Mouse (Mus musculus) limb, embryonic 10.5 days (tissue): ENCODE data around the gene Cux2. TPM values are rescaled to one million over a fixed set of nuclear protein-coding genes. Genes with fewer than 3 reads are reported as not detected.
A peak's percentile ranks its signal among the peaks of the same experiment; 100 is the strongest.

Source experiments
- DNase-seq: peaks from one replicate; pipeline ENCODE4 v3.0.0-alpha.2; 2017; ENCODE audit warnings: low spot score
- H3K27ac ChIP-seq: fragments of 300-500 bp; sonication (generic); 2 replicates; pipeline ENCODE4 v1.5.1; 2016; ENCODE audit warnings: mild to moderate bottlenecking
- H3K27me3 ChIP-seq: fragments of 300-500 bp; sonication (generic); 2 replicates; pipeline ENCODE4 v1.6.1; 2016; ENCODE audit warnings: low read depth, mild to moderate bottlenecking; ENCODE audit not compliant: poor library complexity, severe bottlenecking
- H3K36me3 ChIP-seq: fragments of 300-500 bp; sonication (generic); 2 replicates; pipeline ENCODE4 v1.6.1; 2016; ENCODE audit warnings: mild to moderate bottlenecking, moderate library complexity
- H3K4me1 ChIP-seq: fragments of 300-500 bp; sonication (generic); 2 replicates; pipeline ENCODE4 v1.6.1; 2016
- H3K4me3 ChIP-seq: fragments of 300-500 bp; sonication (generic); 2 replicates; pipeline ENCODE4 v1.5.1; 2016; ENCODE audit warnings: mild to moderate bottlenecking, moderate library complexity
- H3K9me3 ChIP-seq: fragments of 300-500 bp; sonication (generic); replicated peaks from 2 replicates; pipeline ENCODE4 v1.6.1; 2016; ENCODE audit warnings: mild to moderate bottlenecking
- WGBS: fragments of 180-500 bp; shearing (Covaris S2); methylation state at CpG from one replicate; pipeline ENCODE4 v1.1.7; 2016; 5-methylcytosine and 5-hydroxymethylcytosine counted together
- polyA plus RNA-seq: library from polyadenylated mRNA; unstranded; fragments of >200 nt; fragmentation: Nextera tagmentation; extraction: Ambion mirVana; gene quantifications from 2 replicates; pipeline ENCODE4 v1.2.1, GENCODE M21; 2016

Cux2 gene
- polyA plus RNA-seq, 1 experiment from 2014 or later, result 4.4 TPM

DNA sequence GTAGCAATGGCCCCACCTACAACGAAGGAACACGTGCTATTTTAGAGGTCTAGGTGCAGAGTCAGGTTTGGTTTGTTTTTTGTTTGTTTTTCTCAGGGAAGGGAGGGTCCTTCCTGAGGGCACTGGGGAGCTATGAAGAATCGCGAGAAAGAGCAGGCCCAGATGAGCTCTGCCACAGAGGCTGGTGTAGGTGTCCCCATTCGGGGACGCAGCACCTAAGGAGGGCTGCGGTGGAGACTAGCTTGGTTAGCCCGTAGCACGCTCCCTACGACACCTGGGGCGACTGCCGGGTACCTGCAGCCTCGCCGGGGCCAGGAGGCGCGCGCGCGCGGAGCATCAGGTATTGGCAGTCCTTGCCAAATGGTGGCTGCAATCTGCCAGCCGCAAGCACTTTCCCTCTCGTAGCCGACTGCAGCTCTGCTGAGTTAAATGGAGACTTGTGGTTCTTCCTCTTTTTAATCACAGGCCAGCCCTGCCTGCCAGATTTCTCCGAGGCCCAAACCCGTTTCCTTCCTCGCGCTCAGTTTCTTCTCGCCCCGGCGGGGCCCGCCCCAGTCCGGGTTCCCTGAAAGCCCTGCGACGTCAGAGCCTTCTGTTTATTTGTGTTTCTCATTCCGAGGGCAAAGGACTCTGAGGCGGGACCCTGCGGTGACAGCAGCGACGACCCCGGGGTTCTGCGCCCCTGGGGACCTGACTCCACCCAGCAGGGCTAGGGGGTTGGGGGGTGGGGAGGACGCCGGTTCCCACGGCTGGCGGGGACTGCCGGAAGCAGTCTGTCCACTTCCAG, 211.4 kb downstream of the Cux2 start:
- Histone ChIP-seq H3K9me3 (no peaks in the 10 kb centered on the region), H3K27ac (peak overlapping the region; percentile 30), H3K4me1 (peaks cover 68% of the 10 kb centered on the region), H3K4me3 (peak overlapping the region; percentile 78), H3K36me3 (no peaks in the 10 kb centered on the region), H3K27me3 (peaks cover 66% of the 10 kb centered on the region)
- peak; percentile 62 for DNase-seq
- under 1% methylated on average over 46 of the region's 46 CpGs for WGBS

DNA sequence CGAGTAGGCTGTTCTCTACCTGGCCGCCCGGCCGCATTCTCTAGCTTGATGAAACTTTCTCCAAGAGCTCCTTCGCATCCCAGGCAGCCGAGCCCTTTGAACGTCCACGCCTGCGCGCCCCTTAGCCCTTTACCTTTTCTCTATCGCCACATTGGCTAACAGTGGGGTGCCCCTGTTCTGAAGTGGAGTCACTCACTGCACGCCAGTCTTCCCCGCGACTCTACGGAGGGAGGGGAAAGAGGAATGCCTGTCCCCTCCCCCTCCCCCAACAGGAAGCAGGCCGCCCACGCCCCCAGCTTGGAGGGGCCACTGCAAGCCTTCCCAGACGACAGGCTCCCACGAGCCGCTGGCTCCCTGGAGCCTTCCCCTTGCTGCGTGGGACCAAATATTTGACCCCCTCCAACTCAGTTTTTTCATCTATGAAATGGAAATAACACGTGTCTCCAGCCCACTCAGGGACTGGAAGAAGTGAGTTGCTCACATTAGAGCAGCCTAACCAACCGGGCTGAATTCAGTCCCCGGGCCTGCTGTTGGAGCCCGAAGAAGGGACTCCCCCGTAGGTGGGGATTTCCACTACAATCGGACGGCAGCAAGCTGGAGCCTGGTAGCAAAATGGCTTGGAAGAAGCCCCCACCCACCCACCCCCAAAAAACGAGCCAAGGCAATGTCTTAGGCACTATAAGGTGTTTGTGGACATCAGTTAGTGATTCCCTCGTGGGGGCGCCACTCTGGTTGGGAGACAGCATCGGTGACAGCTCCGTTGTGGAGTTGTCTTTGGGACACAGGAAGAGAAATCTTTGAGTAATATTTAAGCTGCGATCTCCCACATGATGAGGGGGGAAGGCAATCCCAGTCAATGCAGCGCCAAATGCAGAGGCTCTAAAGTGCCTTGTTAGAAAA, 212.2 kb downstream of the Cux2 start, which contains the start of gene Sh2b3:
Gene Sh2b3, minus strand, starts transcription at position 206 of the 900 bp plus-strand sequence.
- Histone ChIP-seq H3K4me1 (peaks cover 68% of the 10 kb centered on the region), H3K27me3 (peaks cover 59% of the 10 kb centered on the region)
- WGBS, result under 1% methylated on average over 35 of the region's 35 CpGs

DNA sequence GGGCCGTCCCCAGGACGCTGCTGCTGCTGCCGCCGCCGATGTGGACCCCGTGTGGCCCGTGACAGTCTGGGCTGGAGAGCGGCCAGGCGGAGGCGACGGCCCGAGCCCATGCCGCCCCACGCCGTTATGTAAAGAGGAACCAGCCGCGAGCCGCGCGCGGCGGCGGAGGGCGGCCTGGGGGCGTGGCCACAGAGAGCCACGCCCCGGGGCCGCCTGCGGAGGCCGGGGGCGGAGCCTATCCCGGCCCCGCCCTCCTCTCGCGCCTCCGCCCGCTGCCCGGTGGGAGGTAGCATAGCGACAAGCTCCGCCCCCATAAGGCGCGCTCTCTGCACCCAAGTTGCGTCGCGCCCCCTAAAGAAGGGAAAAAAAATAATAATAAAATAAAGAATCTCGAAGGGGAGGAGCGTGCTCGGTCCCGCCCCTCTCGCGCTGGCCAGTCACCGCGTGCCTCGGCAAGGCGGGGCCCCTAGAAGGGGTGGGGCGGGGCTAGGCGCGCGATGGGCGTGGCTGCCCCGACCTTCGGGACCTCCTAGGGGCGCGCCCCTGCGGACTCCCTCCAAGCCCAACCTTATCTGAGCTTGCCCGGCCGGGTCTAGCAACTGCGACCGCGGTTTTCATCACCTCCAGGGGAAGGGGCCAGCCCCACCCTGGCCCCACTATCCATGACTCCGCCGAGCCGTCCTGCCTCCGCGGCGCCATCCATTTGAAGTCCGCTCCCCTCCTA, 213.0 kb downstream of the Cux2 start:
- H3K9me3 ChIP-seq, result no peaks in the 10 kb centered on the region
- H3K4me3 ChIP-seq, result peak overlapping the region; percentile 78
- peak; percentile 91 for DNase-seq
- H3K27ac ChIP-seq, result peak overlapping the region; percentile 87
- WGBS, result under 1% methylated on average over 75 of the region's 77 CpGs
- H3K36me3 ChIP-seq, result no peaks in the 10 kb centered on the region
- peaks cover 50% of the 10 kb centered on the region for H3K27me3 ChIP-seq
- peaks cover 66% of the 10 kb centered on the region for H3K4me1 ChIP-seq

More for the DNA sequence above, 212.2 kb downstream of the Cux2 start, which contains the start of gene Sh2b3:
- DNase-seq, result no peak
- H3K36me3 ChIP-seq, result no peaks in the 10 kb centered on the region
- H3K4me3 ChIP-seq, result peak within 1 kb of the TSS; percentile 78
- no peaks in the 10 kb centered on the region for H3K9me3 ChIP-seq
- peak within 1 kb of the TSS; percentile 87 for H3K27ac ChIP-seq

DNA sequence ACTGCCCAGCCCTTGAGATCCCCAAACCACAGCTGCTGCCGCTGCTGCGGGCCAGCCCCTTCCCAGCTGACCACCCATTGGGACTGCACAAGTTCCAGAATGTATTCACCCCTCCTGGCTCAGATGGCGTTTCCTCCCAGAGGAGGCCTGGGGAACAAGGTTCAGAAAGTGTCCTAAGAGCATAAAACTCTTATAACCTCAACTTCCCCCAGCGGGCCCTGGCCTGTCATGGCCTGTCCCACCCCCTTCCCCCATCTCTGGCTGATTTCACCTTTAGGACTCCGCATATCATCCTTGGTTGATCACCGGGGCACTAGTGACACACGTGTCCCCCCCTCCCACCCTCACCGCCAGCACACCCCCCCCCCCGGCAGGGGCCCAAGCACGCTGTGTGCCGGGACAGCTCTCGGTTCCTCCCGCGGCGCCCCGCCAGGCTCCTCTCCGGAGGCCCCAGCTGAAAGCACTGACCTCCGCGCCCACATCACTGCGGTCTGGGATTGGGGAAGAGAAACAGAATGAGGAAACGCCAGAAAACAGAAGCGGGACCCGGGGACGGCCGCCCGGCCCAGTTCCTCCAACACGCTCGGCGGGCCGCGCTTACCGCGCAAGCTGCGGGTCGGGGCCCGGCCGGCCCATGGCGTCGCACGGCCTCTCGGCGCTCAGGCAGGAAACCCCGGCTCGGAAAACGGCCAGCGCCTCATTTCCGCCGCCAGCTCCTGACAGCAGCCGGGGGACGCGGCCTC, 213.8 kb downstream of the Cux2 start:
- under 1% methylated on average over 50 of the region's 51 CpGs for WGBS
- Histone ChIP-seq H3K9me3 (no peaks in the 10 kb centered on the region), H3K27me3 (peaks cover 45% of the 10 kb centered on the region), H3K4me3 (peak overlapping the region; percentile 78), H3K4me1 (peaks cover 66% of the 10 kb centered on the region), H3K36me3 (no peaks in the 10 kb centered on the region), H3K27ac (peak overlapping the region; percentile 87)
- DNase-seq, result no peak

DNA sequence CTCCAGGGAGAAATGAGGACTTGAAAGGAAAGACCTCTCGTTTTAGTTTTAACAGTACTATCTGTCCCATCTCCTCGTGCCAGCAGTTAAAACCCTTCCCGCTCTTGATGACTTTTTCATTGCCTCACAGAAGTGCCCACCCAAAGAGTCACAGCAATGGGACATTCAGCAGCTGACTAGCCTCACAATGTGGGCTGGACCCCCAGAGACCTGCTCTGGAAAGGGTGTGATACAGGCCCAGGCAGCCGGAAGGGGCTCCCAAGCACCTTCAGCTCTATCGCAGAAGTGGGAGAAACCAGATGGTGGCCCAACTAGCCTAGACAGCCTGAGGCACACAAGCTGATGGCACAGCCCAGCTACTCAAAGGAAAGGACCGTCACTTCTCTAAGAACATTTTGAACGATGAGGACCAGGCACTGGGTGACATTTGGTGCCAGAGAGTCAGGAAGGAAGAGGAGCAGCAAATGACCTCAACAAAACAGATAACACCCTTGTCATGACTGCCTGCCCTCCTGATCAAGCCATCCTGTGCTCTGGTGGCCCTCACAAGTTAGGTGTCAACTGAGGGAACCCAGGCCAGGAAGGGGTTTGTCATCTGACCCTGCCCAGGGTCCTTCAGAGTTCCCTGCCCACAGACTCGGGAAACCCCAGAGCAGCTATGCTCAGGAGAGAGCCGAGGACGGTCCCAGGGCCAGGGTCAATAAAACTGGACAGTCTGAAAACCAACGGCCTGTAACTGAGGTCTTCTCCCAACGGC, 214.7 kb downstream of the Cux2 start:
- 23% methylated on average over 12 of the region's 12 CpGs for WGBS
- peak; percentile 43 for DNase-seq
- peaks cover 66% of the 10 kb centered on the region for H3K4me1 ChIP-seq
- H3K27ac ChIP-seq, result no peak overlapping the region
- H3K9me3 ChIP-seq, result no peaks in the 10 kb centered on the region
- no peaks in the 10 kb centered on the region for H3K36me3 ChIP-seq
- peak overlapping the region; percentile 78 for H3K4me3 ChIP-seq
- H3K27me3 ChIP-seq, result peaks cover 47% of the 10 kb centered on the region

DNA sequence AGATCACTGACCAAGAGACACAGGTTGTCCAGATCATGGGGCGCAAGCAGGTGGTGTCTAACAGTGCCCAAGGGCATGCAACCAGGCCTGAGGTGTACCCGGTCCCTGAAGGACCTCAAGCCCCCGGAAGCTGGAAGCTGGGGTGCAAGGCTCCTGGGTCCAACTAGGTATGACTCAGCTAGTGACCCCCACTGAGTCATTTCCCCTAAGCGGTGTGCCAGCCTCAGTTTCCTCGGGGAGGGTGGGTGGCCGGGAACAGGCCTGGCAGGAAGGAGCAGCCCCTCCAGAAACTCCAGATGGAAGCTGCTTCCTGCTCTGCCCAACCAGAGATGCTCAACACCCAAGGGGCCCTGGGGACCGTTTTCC, 215.7 kb downstream of the Cux2 start:
- Histone ChIP-seq H3K27ac (0 out of 2 replicates have a peak overlapping the region, but pooled peaks have one; percentile 15), H3K4me3 (peak overlapping the region; percentile 78), H3K36me3 (no peaks in the 10 kb centered on the region), H3K9me3 (no peaks in the 10 kb centered on the region), H3K4me1 (peaks cover 68% of the 10 kb centered on the region), H3K27me3 (peaks cover 51% of the 10 kb centered on the region)
- no peak for DNase-seq
- WGBS, result 72% methylated on average over 7 of the region's 7 CpGs

DNA sequence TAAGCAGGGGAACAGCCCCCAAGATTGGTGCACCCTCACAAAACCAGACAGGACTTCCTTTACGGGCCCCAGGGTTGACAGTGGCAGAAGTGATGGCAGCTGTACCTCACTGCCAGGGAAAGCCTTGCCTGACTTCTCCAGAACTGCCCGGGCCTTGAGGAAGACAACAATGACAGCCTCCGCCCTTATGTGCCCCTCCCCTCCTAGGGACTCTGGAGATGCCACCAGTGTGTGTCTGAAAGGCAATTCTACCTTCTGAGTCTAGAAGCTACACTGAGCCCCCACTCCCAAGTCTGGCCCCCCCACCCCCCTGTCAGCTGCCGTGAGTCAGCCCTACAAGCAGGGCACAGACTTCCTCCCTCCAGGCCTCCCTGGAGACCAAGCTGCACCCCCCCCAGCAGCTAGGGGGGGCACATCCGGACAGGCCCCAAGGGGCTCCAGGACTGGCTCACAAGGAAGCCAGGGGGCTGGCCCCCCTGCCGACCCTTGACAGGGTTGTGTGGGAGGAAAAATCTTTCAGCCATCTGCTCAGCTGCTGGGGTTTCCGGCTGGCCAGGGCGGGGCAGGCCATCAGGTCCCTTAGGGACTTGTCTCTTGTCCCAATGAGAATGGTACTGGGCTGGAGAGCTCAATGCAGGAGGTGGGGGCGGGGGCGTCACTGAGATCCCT, 216.2 kb downstream of the Cux2 start:
- Histone ChIP-seq H3K9me3 (no peaks in the 10 kb centered on the region), H3K27me3 (peaks cover 51% of the 10 kb centered on the region), H3K27ac (peak overlapping the region; percentile 15; the same call in 1 of the 2 replicates), H3K4me3 (peak overlapping the region; percentile 78), H3K4me1 (peaks cover 68% of the 10 kb centered on the region), H3K36me3 (no peaks in the 10 kb centered on the region; the same call in 1 of the 2 replicates)
- WGBS, result 46% methylated on average over 10 of the region's 10 CpGs
- no peak for DNase-seq

DNA sequence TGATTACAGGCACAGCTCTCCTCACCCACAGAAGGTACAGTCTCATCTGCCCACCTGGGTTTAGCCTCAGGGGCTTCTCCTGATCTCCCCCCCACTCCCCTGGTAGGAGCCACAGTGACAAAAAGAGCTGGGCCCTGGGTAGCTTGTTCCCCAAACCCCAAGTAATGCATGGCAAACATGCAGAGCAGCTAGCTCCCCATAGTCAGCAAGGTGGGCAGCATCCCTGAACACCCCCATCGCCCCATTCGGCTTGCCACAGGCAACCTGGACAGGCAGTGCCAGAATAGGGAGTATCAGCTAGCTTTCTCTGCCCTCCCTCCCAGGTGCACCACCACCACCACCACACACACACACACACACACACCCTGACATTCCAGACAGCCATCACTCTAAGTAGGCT, 216.7 kb downstream of the Cux2 start:
- DNase-seq, result no peak
- Histone ChIP-seq H3K9me3 (no peaks in the 10 kb centered on the region), H3K36me3 (peaks cover 5% of the 10 kb centered on the region), H3K4me3 (no peak overlapping the region), H3K4me1 (peaks cover 68% of the 10 kb centered on the region), H3K27ac (no peak overlapping the region), H3K27me3 (peaks cover 51% of the 10 kb centered on the region)
- 80% methylated on average over 2 of the region's 2 CpGs for WGBS

DNA sequence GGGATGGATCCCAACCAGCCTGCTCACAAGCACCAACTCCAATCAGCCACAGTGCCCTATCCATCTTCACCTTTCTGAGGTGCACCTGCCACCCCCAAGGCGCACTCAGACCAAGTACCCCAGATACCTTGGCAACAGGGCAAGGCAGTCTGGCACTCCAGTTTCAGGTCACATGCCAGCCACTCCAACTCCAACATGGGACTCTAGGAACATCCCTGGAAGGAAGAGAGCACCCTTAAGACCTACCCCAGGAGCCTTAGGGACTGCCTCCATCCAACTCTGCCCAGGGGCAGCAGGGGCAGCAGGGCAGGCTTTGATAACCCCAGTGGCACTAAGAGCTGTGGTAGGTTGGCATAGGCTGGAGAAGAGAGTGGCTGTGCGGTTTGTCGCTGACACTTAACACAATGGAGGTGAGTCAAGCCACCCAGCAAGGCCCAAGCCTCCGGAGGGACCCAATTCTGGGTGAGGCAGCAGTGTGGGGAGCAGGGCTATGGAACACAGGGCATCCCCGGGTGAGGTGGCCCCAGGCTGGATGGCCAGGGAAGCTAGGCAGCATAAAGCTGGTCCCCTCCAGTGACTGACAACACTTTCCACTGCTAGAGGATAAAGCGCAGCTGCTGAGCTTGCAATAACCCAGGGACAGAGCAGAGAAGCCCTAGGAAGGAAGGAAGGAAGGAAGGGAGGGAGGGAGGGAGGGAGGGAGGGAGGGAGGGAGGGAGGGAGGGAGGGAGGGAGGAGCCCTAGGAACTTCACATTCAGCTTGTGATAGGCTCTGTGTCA, 217.3 kb downstream of the Cux2 start:
- peaks cover 11% of the 10 kb centered on the region for H3K36me3 ChIP-seq
- 81% methylated on average over 6 of the region's 6 CpGs for WGBS
- DNase-seq, result no peak
- H3K27ac ChIP-seq, result no peak overlapping the region
- H3K4me1 ChIP-seq, result peaks cover 64% of the 10 kb centered on the region
- H3K27me3 ChIP-seq, result peaks cover 51% of the 10 kb centered on the region
- no peak overlapping the region for H3K4me3 ChIP-seq
- H3K9me3 ChIP-seq, result no peaks in the 10 kb centered on the region

DNA sequence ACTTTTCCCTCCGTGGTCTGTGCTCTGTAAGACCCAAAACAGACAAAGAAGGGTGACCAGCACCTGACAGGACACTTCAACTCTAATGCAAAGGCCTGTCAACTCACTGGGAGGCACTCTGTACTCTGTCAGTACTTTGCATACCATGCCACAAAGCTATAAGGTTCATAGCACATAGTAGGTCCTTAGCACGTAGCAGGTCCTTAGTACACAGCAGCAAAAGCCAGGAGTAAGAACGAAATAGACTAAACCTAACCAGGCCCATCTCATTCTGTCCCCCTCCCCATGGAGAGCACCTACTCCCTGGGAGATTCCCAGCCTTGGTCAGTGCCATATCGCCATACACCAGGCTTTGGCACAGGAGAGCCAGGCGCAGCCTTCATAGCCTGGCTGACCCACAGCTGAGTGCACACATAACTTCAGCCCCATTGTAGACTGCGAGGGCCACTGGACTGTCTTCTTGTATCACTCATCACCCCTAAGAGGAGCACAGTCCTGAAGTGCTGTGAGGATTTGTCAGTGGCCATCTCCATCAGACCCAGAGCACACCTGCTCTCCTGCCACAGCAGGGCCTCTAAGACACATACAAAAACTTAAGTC, 218.8 kb downstream of the Cux2 start:
- WGBS, result 93% methylated on average over 6 of the region's 6 CpGs
- Histone ChIP-seq H3K27ac (no peak overlapping the region), H3K4me3 (no peak overlapping the region), H3K9me3 (no peaks in the 10 kb centered on the region), H3K36me3 (peaks cover 25% of the 10 kb centered on the region), H3K27me3 (peaks cover 56% of the 10 kb centered on the region), H3K4me1 (peaks cover 56% of the 10 kb centered on the region)
- DNase-seq, result no peak
